Mouse (Mus musculus) testis, adult 2 months (tissue): ENCODE results near the gene Fpgs. TPM values are rescaled to one million over a fixed set of nuclear protein-coding genes. Genes with fewer than 3 reads are reported as not detected.
A peak's percentile ranks its signal among the peaks of the same experiment; 100 is the strongest.

Experiments used
- H3K27ac ChIP-seq: fragments of 200-500 bp; 2 replicates; pipeline ENCODE4 v1.5.1; 2012; ENCODE audit warnings: low read depth, low read length; ENCODE audit not compliant: control insufficient read depth, insufficient read depth
- H3K27me3 ChIP-seq: fragments of 200-500 bp; 2 replicates; pipeline ENCODE4 v1.6.1; 2012; ENCODE audit warnings: mild to moderate bottlenecking, low read length, moderate library complexity; ENCODE audit not compliant: control insufficient read depth, insufficient read depth
- H3K36me3 ChIP-seq: fragments of 200-500 bp; 2 replicates; pipeline ENCODE4 v1.6.1; 2012; ENCODE audit warnings: mild to moderate bottlenecking, low read length; ENCODE audit not compliant: control insufficient read depth, insufficient read depth
- H3K4me1 ChIP-seq: fragments of 200-500 bp; 2 replicates; pipeline ENCODE4 v1.6.1; 2012; ENCODE audit warnings: low read length; ENCODE audit not compliant: control insufficient read depth, insufficient read depth
- H3K4me3 ChIP-seq: fragments of 200-500 bp; 2 replicates; pipeline ENCODE4 v1.5.1; 2012; ENCODE audit warnings: low read depth, mild to moderate bottlenecking, low read length, moderate library complexity, mixed read lengths; ENCODE audit not compliant: control insufficient read depth
- CTCF ChIP-seq: fragments of 200-500 bp; IDR thresholded peaks from 2 replicates; pipeline ENCODE4 v1.5.1; 2012; ENCODE audit warnings: low read depth, mild to moderate bottlenecking, inconsistent platforms, low read length, moderate library complexity; ENCODE audit not compliant: control insufficient read depth, insufficient read depth, insufficient replicate concordance
- POLR2A ChIP-seq: fragments of 200-500 bp; IDR thresholded peaks from 2 replicates; pipeline ENCODE4 v1.6.1; 2012; ENCODE audit warnings: low read depth, mild to moderate bottlenecking, inconsistent platforms, low read length, moderate library complexity; ENCODE audit not compliant: control insufficient read depth
- polyA plus RNA-seq: library from polyadenylated mRNA; depleted of rRNA; stranded (reverse); fragments of >200 nt; gene quantifications from 2 replicates; pipeline ENCODE4 v1.2.3, GENCODE M21; 2012

Fpgs gene
- polyA plus RNA-seq, 1 experiment: 39.4 TPM

- Histone ChIP-seq H3K36me3 (no peaks in the 10 kb centered on the region), H3K4me3 (peak overlapping the region; percentile 98), H3K27me3 (no peaks in the 10 kb centered on the region), H3K27ac (peak overlapping the region; percentile 81), H3K4me1 (peaks cover 13% of the 10 kb centered on the region)
- TF ChIP-seq POLR2A (no peak), CTCF (no peak)
Measured at GRCm38 (mm10) chr2:32694691-32695090, 9.3 kb downstream of the Fpgs start.

DNA sequence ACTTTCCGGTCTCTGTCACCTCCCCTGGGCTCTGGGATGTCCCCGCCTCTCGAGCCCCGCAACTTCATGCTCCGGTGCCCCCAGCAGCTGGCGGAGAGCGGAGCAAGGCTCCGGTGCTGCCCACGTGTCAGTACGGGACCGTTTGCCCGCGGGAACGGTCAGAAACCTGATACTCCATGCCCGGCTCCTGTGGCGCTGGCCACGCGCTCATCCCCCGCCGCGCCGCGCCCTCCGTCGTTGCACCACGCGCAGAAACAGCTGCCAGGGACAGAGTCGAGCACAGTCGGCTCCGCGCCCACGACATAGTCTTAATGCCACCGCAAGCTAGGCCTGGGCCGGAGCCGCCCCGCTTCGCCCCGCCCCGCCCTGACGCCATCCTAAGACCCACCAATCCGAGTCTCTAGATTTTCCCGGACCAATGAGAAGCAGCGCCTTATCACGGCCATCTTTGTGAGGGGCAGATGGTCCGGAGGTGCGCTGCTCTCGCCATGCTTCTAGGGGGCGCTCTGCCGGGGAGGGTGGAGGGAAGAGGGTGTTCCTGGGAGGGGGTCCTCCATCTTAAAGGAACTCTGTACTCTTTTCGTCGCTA lies 10.0 kb downstream of the Fpgs start:
- Histone ChIP-seq H3K27ac (peak overlapping the region; percentile 93), H3K36me3 (no peaks in the 10 kb centered on the region), H3K4me1 (peaks cover 13% of the 10 kb centered on the region)

GRCm38 (mm10) chr2:32693282-32693681 lies 10.7 kb downstream of the Fpgs start:
- Histone ChIP-seq H3K27ac (peak overlapping the region; percentile 93), H3K36me3 (no peaks in the 10 kb centered on the region), H3K4me1 (peaks cover 13% of the 10 kb centered on the region), H3K27me3 (no peaks in the 10 kb centered on the region), H3K4me3 (peak overlapping the region; percentile 98)
- 0 out of 2 replicates have a peak, but pooled peaks have one; percentile 29 for TF ChIP-seq POLR2A
- TF ChIP-seq CTCF: no peak

More for the DNA sequence above, 10.0 kb downstream of the Fpgs start:
- Histone ChIP-seq H3K27me3 (no peaks in the 10 kb centered on the region), H3K4me3 (peak overlapping the region; percentile 98)
- TF ChIP-seq POLR2A: peak; percentile 84
- peak; percentile 87 for TF ChIP-seq CTCF

- H3K27ac ChIP-seq: no peak overlapping the region
- peaks cover 13% of the 10 kb centered on the region for H3K4me1 ChIP-seq
- H3K27me3 ChIP-seq: no peaks in the 10 kb centered on the region
- H3K36me3 ChIP-seq: no peaks in the 10 kb centered on the region
- TF ChIP-seq CTCF: no peak
- TF ChIP-seq POLR2A: no peak
- peak overlapping the region; percentile 70 for H3K4me3 ChIP-seq
Measured at GRCm38 (mm10) chr2:32692496-32692895, 11.4 kb downstream of the Fpgs start.

DNA sequence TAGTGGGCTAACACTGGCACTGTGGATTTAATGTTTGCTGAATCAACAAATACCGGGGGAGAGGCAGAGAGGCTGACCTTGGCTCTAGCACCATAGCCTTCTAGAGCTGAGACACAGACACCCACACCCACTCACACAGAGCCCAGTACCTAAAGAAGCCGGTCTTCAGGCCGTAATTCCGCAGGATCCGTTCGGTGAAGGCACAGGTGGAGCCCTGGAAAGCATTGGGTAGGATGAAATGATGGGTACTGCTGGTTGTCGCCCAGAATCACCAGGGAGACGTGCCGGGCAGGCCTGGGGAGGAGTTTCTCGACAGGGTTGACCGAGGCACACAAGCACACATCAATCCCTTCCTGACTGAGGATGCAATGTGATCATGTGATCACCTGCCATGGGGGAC lies 12.9 kb downstream of the Fpgs start:
- Histone ChIP-seq H3K36me3 (no peaks in the 10 kb centered on the region), H3K27me3 (no peaks in the 10 kb centered on the region), H3K4me3 (peak overlapping the region; percentile 26), H3K4me1 (peaks cover 13% of the 10 kb centered on the region), H3K27ac (no peak overlapping the region)
- TF ChIP-seq CTCF: no peak
- no peak for TF ChIP-seq POLR2A

GRCm38 (mm10) chr2:32689420-32689819 lies 14.5 kb downstream of the Fpgs start:
- Histone ChIP-seq H3K27ac (no peak overlapping the region), H3K36me3 (no peaks in the 10 kb centered on the region), H3K4me3 (no peak overlapping the region), H3K27me3 (no peaks in the 10 kb centered on the region), H3K4me1 (peaks cover 8% of the 10 kb centered on the region)
- no peak for TF ChIP-seq POLR2A
- TF ChIP-seq CTCF: peak; percentile 96; the same call in 1 of the 2 replicates

- H3K4me3 ChIP-seq: no peak overlapping the region
- H3K36me3 ChIP-seq: no peaks in the 10 kb centered on the region; the same call in 1 of the 2 replicates
- no peak overlapping the region for H3K27ac ChIP-seq
- TF ChIP-seq CTCF (no peak), POLR2A (no peak)
- no peaks in the 10 kb centered on the region; the same call in 1 of the 2 replicates for H3K4me1 ChIP-seq
- H3K27me3 ChIP-seq: no peaks in the 10 kb centered on the region
Measured at GRCm38 (mm10) chr2:32687562-32687961, 16.4 kb downstream of the Fpgs start.

GRCm38 (mm10) chr2:32686640-32687039 lies 17.3 kb downstream of the Fpgs start:
- TF ChIP-seq POLR2A: no peak
- no peak for TF ChIP-seq CTCF
- Histone ChIP-seq H3K36me3 (no peaks in the 10 kb centered on the region; the same call in 1 of the 2 replicates), H3K27ac (no peak overlapping the region), H3K27me3 (no peaks in the 10 kb centered on the region), H3K4me1 (no peaks in the 10 kb centered on the region; the same call in 1 of the 2 replicates), H3K4me3 (no peak overlapping the region)
